Mouse (Mus musculus) limb, embryonic 11.5 days (tissue): ENCODE results near the gene Tomm40. TPM values are rescaled to one million over a fixed set of nuclear protein-coding genes. Genes with fewer than 3 reads are reported as not detected.
A peak's percentile ranks its signal among the peaks of the same experiment; 100 is the strongest.

Source experiments
- ATAC-seq: fragments of 200-750 bp; cut with Nextera tagmentation; 2 replicates; pipeline ENCODE4 v1.8.0; 2017; ENCODE audit warnings: low read depth; ENCODE audit not compliant: insufficient number of reproducible peaks, low FRiP score, low TSS enrichment
- DNase-seq: peaks from one replicate; pipeline ENCODE4 v3.0.0-alpha.2; 2015; ENCODE audit warnings: low spot score
- H3K27ac ChIP-seq: fragments of 300-500 bp; sonication (generic); replicated peaks from 2 replicates; pipeline ENCODE4 v1.5.1; 2014; ENCODE audit warnings: low read depth, mild to moderate bottlenecking, low read length
- H3K27me3 ChIP-seq: fragments of 300-500 bp; sonication (generic); 2 replicates; pipeline ENCODE4 v1.6.1; 2014; ENCODE audit warnings: mild to moderate bottlenecking, low read length, mixed read lengths; ENCODE audit not compliant: control insufficient read depth, insufficient read depth
- H3K36me3 ChIP-seq: fragments of 300-500 bp; sonication (generic); 2 replicates; pipeline ENCODE4 v1.6.1; 2014; ENCODE audit warnings: mild to moderate bottlenecking, low read length, moderate library complexity, mixed read lengths; ENCODE audit not compliant: control insufficient read depth, insufficient read depth
- H3K4me1 ChIP-seq: fragments of 300-500 bp; sonication (generic); 2 replicates; pipeline ENCODE4 v1.6.1; 2014; ENCODE audit warnings: low read length, mixed read lengths; ENCODE audit not compliant: control insufficient read depth, insufficient read depth
- H3K4me2 ChIP-seq: fragments of 300-500 bp; sonication (generic); 2 replicates; pipeline ENCODE4 v1.6.1; 2014; ENCODE audit warnings: low read depth, mild to moderate bottlenecking, moderate library complexity; ENCODE audit not compliant: severe bottlenecking
- H3K4me3 ChIP-seq: fragments of 300-500 bp; sonication (generic); 2 replicates; pipeline ENCODE4 v1.5.1; 2014; ENCODE audit warnings: low read depth, low read length
- H3K9ac ChIP-seq: fragments of 300-500 bp; sonication (generic); 2 replicates; pipeline ENCODE4 v1.6.1; 2014; ENCODE audit warnings: mild to moderate bottlenecking, low read length
- H3K9me3 ChIP-seq: fragments of 300-500 bp; sonication (generic); 2 replicates; pipeline ENCODE4 v1.6.1; 2016; ENCODE audit warnings: low read length; ENCODE audit not compliant: control insufficient read depth
- WGBS: fragments of 180-500 bp; shearing (Covaris S2); extraction: QIAGEN DNeasy Blood & Tissue Kit; methylation state at CpG from one replicate; pipeline ENCODE4 v1.1.7; 2014; 5-methylcytosine and 5-hydroxymethylcytosine counted together
- polyA plus RNA-seq: library from polyadenylated mRNA; unstranded; fragments of >200 nt; fragmentation: Nextera tagmentation; extraction: Ambion mirVana; gene quantifications from 2 replicates; pipeline ENCODE4 v1.2.1, GENCODE M21; 2014

The Tomm40 gene
- polyA plus RNA-seq, 1 experiment from 2014 or later = 163 TPM

DNA sequence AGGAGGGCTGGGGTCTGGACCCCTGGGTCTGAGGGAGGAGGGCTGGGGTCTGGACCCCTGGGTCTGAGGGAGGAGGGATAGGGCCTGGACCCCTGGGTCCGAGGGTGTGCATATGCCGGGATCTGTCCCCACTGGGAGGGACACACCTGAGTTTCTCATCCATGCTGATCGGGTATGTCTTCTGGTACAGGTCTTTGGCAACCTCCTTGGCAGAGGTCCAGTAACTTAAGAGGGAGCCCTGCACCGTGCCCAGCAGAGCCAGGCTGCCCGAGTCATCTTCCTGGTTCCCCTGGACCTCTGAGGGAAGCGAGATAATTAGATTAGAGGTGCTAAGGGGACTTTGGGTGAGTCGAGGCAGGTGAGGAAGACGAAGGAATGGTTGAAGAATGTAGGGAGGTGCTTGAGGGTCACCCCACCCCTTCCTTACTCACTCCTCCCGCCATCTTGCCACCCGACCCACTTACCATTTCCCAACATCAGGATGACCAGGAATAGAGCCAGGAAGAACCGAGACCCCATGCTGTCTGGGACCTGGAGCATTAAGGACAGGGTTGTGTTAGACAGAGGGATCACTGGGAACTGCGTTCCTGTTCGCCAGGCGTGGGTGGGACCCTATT lies 42.0 kb downstream of the Tomm40 start:
- H3K27me3 ChIP-seq = no peaks in the 10 kb centered on the region
- H3K36me3 ChIP-seq = no peaks in the 10 kb centered on the region
- H3K4me2 ChIP-seq = no peak overlapping the region
- WGBS = 68% methylated on average over 14 of the region's 14 CpGs
- H3K4me3 ChIP-seq = no peak overlapping the region
- no peak overlapping the region for H3K9ac ChIP-seq
- H3K27ac ChIP-seq = no peak overlapping the region
- DNase-seq (no peak), ATAC-seq (no peak)
- no peaks in the 10 kb centered on the region for H3K9me3 ChIP-seq
- no peaks in the 10 kb centered on the region for H3K4me1 ChIP-seq

DNA sequence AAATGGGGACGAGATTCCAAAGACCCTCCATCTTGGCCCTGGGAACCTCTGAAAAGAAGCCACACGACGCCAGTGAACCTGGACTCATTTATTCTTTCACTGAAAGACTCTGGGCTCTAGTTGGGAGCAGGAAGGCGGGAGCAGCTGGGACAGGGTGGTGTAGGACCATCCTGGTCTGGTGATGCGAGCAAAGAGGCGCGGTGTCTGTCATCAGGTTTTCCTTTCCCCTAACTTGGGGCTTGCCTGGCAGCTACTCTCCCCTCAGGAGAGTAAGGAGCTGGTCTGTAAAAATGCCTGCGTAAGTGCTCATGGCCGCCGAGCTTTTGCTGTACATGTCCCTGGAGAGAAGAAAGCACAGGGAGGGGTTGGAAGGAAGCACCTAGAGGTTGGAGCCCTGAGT lies 43.7 kb downstream of the Tomm40 start:
- DNase-seq (no peak), ATAC-seq (no peak)
- 72% methylated on average over 10 of the region's 10 CpGs for WGBS
- Histone ChIP-seq H3K9me3 (no peaks in the 10 kb centered on the region), H3K27ac (no peak overlapping the region), H3K9ac (no peak overlapping the region), H3K4me2 (no peak overlapping the region), H3K36me3 (no peaks in the 10 kb centered on the region), H3K27me3 (no peaks in the 10 kb centered on the region), H3K4me3 (no peak overlapping the region), H3K4me1 (no peaks in the 10 kb centered on the region)

DNA sequence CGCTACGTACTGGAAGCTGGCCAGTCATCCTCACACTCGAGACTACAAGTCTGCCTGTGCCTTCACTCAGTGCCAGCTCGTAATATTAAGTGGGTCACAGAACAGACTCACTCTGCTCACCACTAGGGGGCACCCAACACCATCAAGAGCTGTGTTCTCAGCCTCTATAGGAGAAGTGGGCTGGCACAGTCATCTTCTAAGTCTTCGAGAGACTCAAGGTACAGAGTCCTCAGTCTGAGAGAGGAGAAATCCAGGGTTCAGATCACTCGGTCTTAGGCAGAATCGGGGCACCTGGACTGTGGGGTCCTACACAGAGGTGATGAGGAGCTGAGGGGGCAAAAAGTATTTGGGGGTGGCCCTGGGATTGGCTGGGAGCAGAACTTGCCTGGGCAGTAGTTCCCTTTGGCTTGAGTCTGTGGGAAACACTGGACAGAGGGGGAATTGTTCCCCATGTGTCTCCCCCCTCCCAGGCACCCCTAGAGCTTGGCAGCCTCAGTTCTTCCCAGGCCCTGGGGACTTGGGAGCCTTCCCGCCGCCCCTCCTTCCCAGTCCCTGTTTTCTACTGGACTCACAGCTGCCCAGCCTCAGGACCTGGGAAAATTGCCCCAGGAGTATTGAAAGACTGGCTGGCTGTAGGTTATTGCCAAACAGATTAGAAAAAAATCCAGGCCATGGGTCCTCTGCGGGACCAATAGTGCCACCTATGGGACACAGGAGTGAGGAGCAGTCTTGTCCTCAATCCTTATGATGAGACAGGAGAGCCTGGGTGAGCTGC lies 46.1 kb downstream of the Tomm40 start:
- 10% methylated on average over 10 of the region's 10 CpGs for WGBS
- Histone ChIP-seq H3K27ac (no peak overlapping the region), H3K27me3 (no peaks in the 10 kb centered on the region), H3K9me3 (no peaks in the 10 kb centered on the region), H3K36me3 (no peaks in the 10 kb centered on the region), H3K4me1 (0 out of 2 replicates have a peak, but pooled peaks cover under 1% of the 10 kb centered on the region), H3K4me2 (peak overlapping the region; percentile 25), H3K9ac (no peak overlapping the region), H3K4me3 (no peak overlapping the region)
- DNase-seq = peak; percentile 92
- ATAC-seq = peak; percentile 57

DNA sequence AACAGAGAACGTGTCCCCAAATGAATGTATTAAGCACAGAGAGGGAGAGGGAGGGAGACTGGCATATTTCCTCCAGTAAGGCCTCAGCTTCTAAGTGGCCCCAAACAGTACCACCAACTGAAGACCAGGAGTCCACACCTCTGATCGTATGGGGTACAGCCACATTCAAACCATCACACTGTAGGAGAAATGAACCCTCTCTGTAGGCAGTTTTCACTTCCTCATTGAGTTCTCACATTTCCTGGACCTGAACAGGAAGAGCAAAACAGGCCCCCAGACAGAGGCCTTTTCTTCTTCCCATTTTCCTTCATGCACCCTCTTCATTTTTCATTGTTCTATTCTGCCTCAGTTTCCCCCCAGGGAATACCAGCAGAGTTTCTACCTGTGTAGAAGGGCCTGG lies 47.8 kb downstream of the Tomm40 start:
- Histone ChIP-seq H3K4me2 (no peak overlapping the region), H3K9me3 (no peaks in the 10 kb centered on the region), H3K4me3 (no peak overlapping the region), H3K27me3 (no peaks in the 10 kb centered on the region), H3K9ac (no peak overlapping the region), H3K4me1 (peaks cover 7% of the 10 kb centered on the region; the same call in 1 of the 2 replicates), H3K36me3 (no peaks in the 10 kb centered on the region), H3K27ac (no peak overlapping the region)
- 85% methylated on average over 2 of the region's 2 CpGs for WGBS
- ATAC-seq = no peak
- DNase-seq = no peak

DNA sequence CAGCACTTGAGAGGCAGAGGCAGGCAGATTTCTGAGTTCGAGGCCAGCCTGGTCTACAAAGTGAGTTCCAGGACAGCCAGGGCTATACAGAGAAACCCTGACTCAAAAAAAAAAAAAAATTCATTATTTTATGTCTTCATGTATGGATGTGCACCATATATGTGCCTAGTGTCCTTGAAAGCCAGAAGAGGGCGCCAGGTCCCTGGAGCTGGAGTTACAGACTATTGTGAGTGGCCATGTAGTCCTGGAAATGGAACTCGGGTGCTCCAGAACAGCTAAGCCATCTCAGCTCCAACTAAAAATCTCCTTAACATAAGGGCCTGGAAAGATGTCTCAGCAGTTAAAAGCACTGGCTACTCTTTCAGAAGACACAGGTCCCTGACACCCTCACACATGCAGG lies 48.5 kb downstream of the Tomm40 start:
- ATAC-seq = no peak
- Histone ChIP-seq H3K4me3 (no peak overlapping the region), H3K9me3 (no peaks in the 10 kb centered on the region), H3K27me3 (no peaks in the 10 kb centered on the region), H3K36me3 (no peaks in the 10 kb centered on the region; the same call in 1 of the 2 replicates), H3K4me2 (no peak overlapping the region), H3K9ac (no peak overlapping the region), H3K4me1 (peaks cover 7% of the 10 kb centered on the region; the same call in 1 of the 2 replicates), H3K27ac (no peak overlapping the region)
- no peak for DNase-seq
- WGBS = 64% methylated on average over 3 of the region's 3 CpGs

DNA sequence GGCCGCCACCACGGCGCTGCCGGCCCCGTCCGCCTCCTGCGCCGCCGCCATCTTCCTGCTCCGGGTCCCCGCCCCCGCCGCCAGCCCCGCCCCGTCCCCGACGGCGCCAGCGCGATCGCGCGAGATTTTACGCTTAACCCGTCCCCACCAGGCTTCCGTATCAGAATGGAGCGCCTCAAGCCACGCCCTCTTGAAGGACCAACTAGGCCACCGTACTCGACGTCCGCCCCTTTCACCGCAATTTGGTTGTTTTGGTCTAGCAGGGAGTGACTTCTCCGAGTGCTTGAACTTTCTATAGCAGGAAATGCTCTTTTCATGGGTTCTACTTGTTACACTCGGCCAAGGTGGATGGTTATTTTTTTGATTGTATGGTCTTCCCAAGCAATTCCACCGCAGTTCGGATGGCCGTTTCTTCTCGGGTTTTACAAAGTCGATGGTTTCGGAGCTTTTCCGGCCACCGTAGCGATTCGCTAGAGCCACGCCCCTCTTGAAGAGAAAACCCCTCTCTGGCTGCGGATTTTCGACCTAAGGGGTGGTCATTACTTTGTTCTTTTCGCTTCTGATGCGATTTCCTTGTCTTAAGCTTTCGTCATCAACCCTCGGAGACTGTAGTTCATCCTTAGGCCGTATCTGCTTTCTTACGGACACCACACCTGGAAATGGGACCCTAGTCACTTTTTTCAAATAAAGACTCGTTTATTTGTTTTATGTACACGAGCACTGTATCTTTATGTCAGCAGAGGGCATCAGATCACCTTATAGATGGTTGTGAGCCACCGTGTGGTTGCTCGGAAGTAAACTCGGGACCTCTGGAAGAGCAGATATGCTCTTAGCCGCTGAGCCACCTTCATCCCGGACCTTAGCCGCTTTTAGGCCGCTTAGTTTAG lies 50.0 kb downstream of the Tomm40 start, which contains the start of gene Clptm1:
Clptm1 (minus strand) TSS at position 79 of the 887 bp plus-strand sequence.
- peak within 1 kb of the TSS; percentile 84 for H3K4me2 ChIP-seq
- no peaks in the 10 kb centered on the region; the same call in 1 of the 2 replicates for H3K36me3 ChIP-seq
- no peaks in the 10 kb centered on the region for H3K9me3 ChIP-seq
- H3K4me3 ChIP-seq = peak within 1 kb of the TSS; percentile 99
- H3K9ac ChIP-seq = peak within 1 kb of the TSS; percentile 97
- peak; percentile 97 for DNase-seq
- under 1% methylated on average over 63 of the region's 63 CpGs for WGBS
- no peaks in the 10 kb centered on the region for H3K27me3 ChIP-seq
- peaks cover 7% of the 10 kb centered on the region; the same call in 1 of the 2 replicates for H3K4me1 ChIP-seq
- H3K27ac ChIP-seq = peak within 1 kb of the TSS; percentile 79
- ATAC-seq = peak; percentile 75

DNA sequence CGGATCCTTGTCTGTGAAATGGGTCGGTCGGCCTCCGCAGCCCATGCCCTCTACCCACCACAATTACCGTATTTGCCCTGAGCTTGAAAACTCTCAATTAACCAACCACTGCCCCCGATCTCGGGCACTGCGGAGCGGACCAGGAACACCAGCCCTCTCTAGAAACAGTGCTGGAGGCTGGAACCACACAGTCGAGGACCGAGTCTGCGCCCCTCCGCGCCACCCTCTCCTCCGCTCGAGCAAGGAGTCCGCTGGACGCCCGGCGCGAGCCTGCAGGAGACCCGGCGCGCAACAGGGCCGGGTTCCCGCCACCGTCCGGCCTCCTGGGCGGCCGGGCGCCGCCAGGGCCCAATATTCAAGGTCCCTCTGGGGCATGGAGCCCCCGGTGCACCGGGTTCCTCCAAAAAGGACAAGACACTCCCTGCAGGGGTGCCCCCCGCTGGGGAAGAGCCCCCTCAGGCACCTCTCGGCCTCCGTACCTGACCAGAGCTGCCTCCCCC lies 50.7 kb downstream of the Tomm40 start:
- peak overlapping the region; percentile 97 for H3K9ac ChIP-seq
- H3K36me3 ChIP-seq = no peaks in the 10 kb centered on the region; the same call in 1 of the 2 replicates
- 0 out of 2 replicates have a peak, but pooled peaks have one; percentile 18 for ATAC-seq
- peak overlapping the region; percentile 84 for H3K4me2 ChIP-seq
- no peaks in the 10 kb centered on the region for H3K9me3 ChIP-seq
- H3K27me3 ChIP-seq = no peaks in the 10 kb centered on the region
- no peak for DNase-seq
- peak overlapping the region; percentile 99 for H3K4me3 ChIP-seq
- WGBS = under 1% methylated on average over 37 of the region's 37 CpGs
- H3K4me1 ChIP-seq = peaks cover 7% of the 10 kb centered on the region; the same call in 1 of the 2 replicates
- H3K27ac ChIP-seq = peak overlapping the region; percentile 44; the same call in 1 of the 2 replicates
